Mouse (Mus musculus): Measurements from ENCODE around the gene Ubxn1. TPM values are rescaled to one million over a fixed set of nuclear protein-coding genes. Genes with fewer than 3 reads are reported as not detected.
A peak's percentile ranks its signal among the peaks of the same experiment; 100 is the strongest.

The Ubxn1 gene
- polyA plus RNA-seq, 1 experiment, result 133 TPM

- no peaks in the 10 kb centered on the region for H3K27me3 ChIP-seq (replicated peaks; ENCODE audit: control insufficient read depth, insufficient read depth, low read length)
- H3K27ac ChIP-seq (ENCODE audit: insufficient read depth, low read depth, low read length), result peak within 1 kb of the TSS; percentile 92
- H3K4me3 ChIP-seq (ENCODE audit: insufficient read depth, low read depth, low read length), result peak within 1 kb of the TSS; percentile 78
- peaks cover 1% of the 10 kb centered on the region; the same call in 1 of the 2 replicates for H3K36me3 ChIP-seq (ENCODE audit: control insufficient read depth, insufficient read depth, low read length)
- WGBS, result under 1% methylated on average over 50 of the region's 50 CpGs
- DNase-seq, result peak; percentile 98
- TF ChIP-seq CTCF (conservative IDR thresholded peaks at IDR 0.05; ENCODE audit: insufficient read depth, insufficient read length, low read depth, low read length) (no peak), POLR2A (IDR thresholded peaks at IDR 0.05; ENCODE audit: low read depth, low read length) (peak; percentile 89)
- H3K4me1 ChIP-seq (ENCODE audit: control insufficient read depth, insufficient read depth, low read length), result peaks cover 11% of the 10 kb centered on the region
Observed at GRCm38 (mm10) chr19:8920073-8920736, 48.9 kb downstream of the Ubxn1 start, which contains the start of gene B3gat3. Gene B3gat3, plus strand, starts transcription at chr19:8920374.

- no peaks in the 10 kb centered on the region for H3K27me3 ChIP-seq (replicated peaks; ENCODE audit: control insufficient read depth, insufficient read depth, low read length)
- H3K36me3 ChIP-seq (ENCODE audit: control insufficient read depth, insufficient read depth, low read length), result no peaks in the 10 kb centered on the region
- H3K4me3 ChIP-seq (ENCODE audit: insufficient read depth, low read depth, low read length), result peak overlapping the region; percentile 78
- peak; percentile 67 for DNase-seq
- WGBS, result 1% methylated on average over 6 of the region's 6 CpGs
- TF ChIP-seq POLR2A (IDR thresholded peaks at IDR 0.05; ENCODE audit: low read depth, low read length) (no peak), CTCF (conservative IDR thresholded peaks at IDR 0.05; ENCODE audit: insufficient read depth, insufficient read length, low read depth, low read length) (no peak)
- peak overlapping the region; percentile 62 for H3K27ac ChIP-seq (ENCODE audit: insufficient read depth, low read depth, low read length)
- peaks cover 11% of the 10 kb centered on the region for H3K4me1 ChIP-seq (ENCODE audit: control insufficient read depth, insufficient read depth, low read length)
Observed at GRCm38 (mm10) chr19:8920836-8921291, 49.6 kb downstream of the Ubxn1 start.

DNA sequence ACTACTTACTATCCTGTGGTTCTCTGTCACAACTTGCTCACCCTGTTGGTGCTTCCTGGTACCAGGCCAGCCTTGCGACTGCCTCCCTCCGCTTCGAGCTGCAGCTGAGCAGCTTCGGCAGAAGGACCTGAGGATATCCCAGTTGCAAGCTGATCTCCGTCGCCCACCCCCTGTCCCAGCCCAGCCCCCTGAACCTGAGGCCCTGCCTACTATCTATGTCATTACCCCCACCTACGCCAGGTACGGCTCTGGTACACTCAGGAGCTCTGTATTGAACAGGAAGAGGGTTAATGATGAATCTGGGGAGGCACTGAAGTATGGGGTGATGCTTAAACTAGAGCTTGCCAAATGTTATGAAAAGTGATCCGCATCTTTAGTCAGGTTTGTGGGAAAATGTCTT is 50.4 kb downstream of the Ubxn1 start:
- no peak for DNase-seq
- peaks cover 11% of the 10 kb centered on the region for H3K4me1 ChIP-seq (ENCODE audit: control insufficient read depth, insufficient read depth, low read length)
- no peak for TF ChIP-seq CTCF (conservative IDR thresholded peaks at IDR 0.05; ENCODE audit: insufficient read depth, insufficient read length, low read depth, low read length)
- no peak for TF ChIP-seq POLR2A (IDR thresholded peaks at IDR 0.05; ENCODE audit: low read depth, low read length)
- H3K27me3 ChIP-seq (replicated peaks; ENCODE audit: control insufficient read depth, insufficient read depth, low read length), result no peaks in the 10 kb centered on the region
- H3K4me3 ChIP-seq (ENCODE audit: insufficient read depth, low read depth, low read length), result no peak overlapping the region
- 70% methylated on average over 9 of the region's 9 CpGs for whole genome bisulfite sequencing
- no peaks in the 10 kb centered on the region; the same call in 1 of the 2 replicates for H3K36me3 ChIP-seq (ENCODE audit: control insufficient read depth, insufficient read depth, low read length)
- no peak overlapping the region for H3K27ac ChIP-seq (ENCODE audit: insufficient read depth, low read depth, low read length)

Other genes starting within 250 kb of the Ubxn1 start
- 0.53 and 0.62 TPM in 2 replicates for gene Chrm1, start 207.7 kb upstream of the Ubxn1 start, polyA plus RNA-seq (2012; rRNA removed)
- 560 and 573 TPM in 2 replicates for gene Slc3a2, start 148.1 kb upstream of the Ubxn1 start, polyA plus RNA-seq (2012; rRNA removed)
- 28.2 and 29.3 TPM in 2 replicates for gene Wdr74, start 135.7 kb upstream of the Ubxn1 start, polyA plus RNA-seq (2012; rRNA removed)
- 0.39 TPM in 1 of 2 replicates, not detected in the other for gene 1700092M07Rik, start 130.8 kb upstream of the Ubxn1 start, polyA plus RNA-seq (2012; rRNA removed)
- gene Stx5a, start 130.1 kb upstream of the Ubxn1 start, polyA plus RNA-seq (2012; rRNA removed), result 51.4 and 59.4 TPM in 2 replicates
- 84.0 and 89.7 TPM in 2 replicates for gene Nxf1, start 114.4 kb upstream of the Ubxn1 start, polyA plus RNA-seq (2012; rRNA removed)
- gene Tmem223, start 100.5 kb upstream of the Ubxn1 start, polyA plus RNA-seq (2012; rRNA removed), result 238 and 291 TPM in 2 replicates
- 105 and 110 TPM in 2 replicates for gene Tmem179b, start 97.0 kb upstream of the Ubxn1 start, polyA plus RNA-seq (2012; rRNA removed)
- gene Taf6l, start 85.1 kb upstream of the Ubxn1 start, polyA plus RNA-seq (2012; rRNA removed), result 10.4 and 12.1 TPM in 2 replicates
- 60.7 and 72.9 TPM in 2 replicates for gene Polr2g, start 72.9 kb upstream of the Ubxn1 start, polyA plus RNA-seq (2012; rRNA removed)
- 1.4 and 1.6 TPM in 2 replicates for gene Zbtb3, start 68.9 kb upstream of the Ubxn1 start, polyA plus RNA-seq (2012; rRNA removed)
- 15.4 and 18.7 TPM in 2 replicates for gene Ttc9c, start 52.2 kb upstream of the Ubxn1 start, polyA plus RNA-seq (2012; rRNA removed)
- gene Hnrnpul2, start 51.5 kb upstream of the Ubxn1 start, polyA plus RNA-seq (2012; rRNA removed), result 19.3 and 25.5 TPM in 2 replicates
- 3.5 TPM in 1 of 2 replicates, not detected in the other for gene AC129217.1, start 41.7 kb upstream of the Ubxn1 start, polyA plus RNA-seq (2012; rRNA removed)
- gene Bscl2, start 34.0 kb upstream of the Ubxn1 start, polyA plus RNA-seq (2012; rRNA removed), result 204 and 214 TPM in 2 replicates
- gene Gng3, start 32.3 kb upstream of the Ubxn1 start, polyA plus RNA-seq (2012; rRNA removed), result 0.29 and 0.83 TPM in 2 replicates
- gene Lrrn4cl, start 20.7 kb upstream of the Ubxn1 start, polyA plus RNA-seq (2012; rRNA removed), result 0.87 and 1.5 TPM in 2 replicates
- 49.4 and 74.7 TPM in 2 replicates for gene Uqcc3, start 9.4 kb downstream of the Ubxn1 start, polyA plus RNA-seq (2012; rRNA removed)
- 1.6 and 2.2 TPM in 2 replicates for gene Lbhd1, start 12.2 kb downstream of the Ubxn1 start, polyA plus RNA-seq (2012; rRNA removed)
- not detected in 2 replicates for gene Gm49403, start 12.4 kb downstream of the Ubxn1 start, polyA plus RNA-seq (2012; rRNA removed)
- gene 1810009A15Rik, start 17.4 kb downstream of the Ubxn1 start, polyA plus RNA-seq (2012; rRNA removed), result 21.7 and 23.9 TPM in 2 replicates
- gene Gm49416, start 17.4 kb downstream of the Ubxn1 start, polyA plus RNA-seq (2012; rRNA removed), result not detected in 2 replicates
- gene Ints5, start 21.5 kb downstream of the Ubxn1 start, polyA plus RNA-seq (2012; rRNA removed), result 16.7 and 18.9 TPM in 2 replicates
- gene Ganab, start 26.6 kb downstream of the Ubxn1 start, polyA plus RNA-seq (2012; rRNA removed), result 130 and 136 TPM in 2 replicates
- gene B3gat3, start 48.9 kb downstream of the Ubxn1 start, polyA plus RNA-seq (2012; rRNA removed), result 105 and 125 TPM in 2 replicates
- 12.0 and 13.9 TPM in 2 replicates for gene Rom1, start 57.9 kb downstream of the Ubxn1 start, polyA plus RNA-seq (2012; rRNA removed)
- gene Eml3, start 58.1 kb downstream of the Ubxn1 start, polyA plus RNA-seq (2012; rRNA removed), result 35.1 and 35.7 TPM in 2 replicates
- 16.9 and 19.8 TPM in 2 replicates for gene Mta2, start 70.4 kb downstream of the Ubxn1 start, polyA plus RNA-seq (2012; rRNA removed)
- gene Tut1, start 82.4 kb downstream of the Ubxn1 start, polyA plus RNA-seq (2012; rRNA removed), result 14.1 and 14.3 TPM in 2 replicates
- 203 and 236 TPM in 2 replicates for gene Eef1g, start 95.5 kb downstream of the Ubxn1 start, polyA plus RNA-seq (2012; rRNA removed)
- gene Ahnak, start 117.8 kb downstream of the Ubxn1 start, polyA plus RNA-seq (2012; rRNA removed), result 11.9 TPM in 2 replicates
- gene Scgb1a1, start 216.5 kb downstream of the Ubxn1 start, polyA plus RNA-seq (2012; rRNA removed), result 0.22 TPM in 1 of 2 replicates, not detected in the other